Mouse (Mus musculus) brain, adult 2 months (tissue): ENCODE data around the gene Nkx2-3.

ENCODE experiments used
- DNase-seq: peaks from one replicate; pipeline ENCODE4 v3.0.0; 2011; ENCODE audit warnings: low read depth, low spot score

Nkx2-3 gene

GRCm38 (mm10) chr19:43618505-43619030, 6.4 kb downstream of the Nkx2-3 start:
- no peak for DNase-seq

GRCm38 (mm10) chr19:43619916-43620479, 7.9 kb downstream of the Nkx2-3 start:
- DNase-seq, result no peak

- peak; percentile 76 for DNase-seq
Observed at GRCm38 (mm10) chr19:43623913-43624312, 11.8 kb downstream of the Nkx2-3 start.

GRCm38 (mm10) chr19:43626160-43626559, 14.0 kb downstream of the Nkx2-3 start:
- no peak for DNase-seq

GRCm38 (mm10) chr19:43627345-43627744, 15.2 kb downstream of the Nkx2-3 start:
- no peak for DNase-seq

GRCm38 (mm10) chr19:43629088-43629487, 17.0 kb downstream of the Nkx2-3 start:
- no peak for DNase-seq

- peak; percentile 94 for DNase-seq
Observed at GRCm38 (mm10) chr19:43630466-43631251, 18.5 kb downstream of the Nkx2-3 start.

- DNase-seq, result no peak
Observed at GRCm38 (mm10) chr19:43641833-43642232, 29.7 kb downstream of the Nkx2-3 start.

- no peak for DNase-seq
Observed at GRCm38 (mm10) chr19:43642843-43643242, 30.7 kb downstream of the Nkx2-3 start.

GRCm38 (mm10) chr19:43645508-43645907, 33.4 kb downstream of the Nkx2-3 start:
- no peak for DNase-seq

GRCm38 (mm10) chr19:43646852-43647251, 34.7 kb downstream of the Nkx2-3 start:
- no peak for DNase-seq

- no peak for DNase-seq
Observed at GRCm38 (mm10) chr19:43647261-43647660, 35.1 kb downstream of the Nkx2-3 start.

- no peak for DNase-seq
Observed at GRCm38 (mm10) chr19:43648343-43648742, 36.2 kb downstream of the Nkx2-3 start.

GRCm38 (mm10) chr19:43651241-43651785, 39.2 kb downstream of the Nkx2-3 start:
- DNase-seq, result no peak

GRCm38 (mm10) chr19:43655735-43656492, 43.8 kb downstream of the Nkx2-3 start:
- DNase-seq, result peak; percentile 88

GRCm38 (mm10) chr19:43659632-43660031, 47.5 kb downstream of the Nkx2-3 start:
- DNase-seq, result no peak

- no peak for DNase-seq
Observed at GRCm38 (mm10) chr19:43660774-43661173, 48.6 kb downstream of the Nkx2-3 start.

- DNase-seq, result peak; percentile 48
Observed at GRCm38 (mm10) chr19:43662176-43662967, 50.2 kb downstream of the Nkx2-3 start.

GRCm38 (mm10) chr19:43663471-43663870, 51.3 kb downstream of the Nkx2-3 start:
- DNase-seq, result no peak
